Mouse (Mus musculus) myocyte (in vitro differentiated cells): ENCODE data around the gene Gzmk.

Source experiments
- MAX ChIP-seq: IDR thresholded peaks from one replicate; pipeline ENCODE4 v1.6.1; 2011; ENCODE audit warnings: low read depth, mild to moderate bottlenecking, control low read depth
- POLR2A ChIP-seq: IDR thresholded peaks from one replicate; pipeline ENCODE4 v1.6.1; 2011; ENCODE audit warnings: low read depth, mild to moderate bottlenecking, control low read depth, moderate library complexity; ENCODE audit not compliant: insufficient read length
- TCF12 ChIP-seq: IDR thresholded peaks from one replicate; pipeline ENCODE4 v1.6.1; 2011; ENCODE audit warnings: mild to moderate bottlenecking, control low read depth; ENCODE audit not compliant: poor library complexity, insufficient read depth, severe bottlenecking

- TF ChIP-seq TCF12: no peak
- TF ChIP-seq POLR2A: no peak
- TF ChIP-seq MAX: no peak
Observed at GRCm38 (mm10) chr13:113271189-113271588, 45.5 kb upstream of the Gzmk start.
